Mouse (Mus musculus) liver, embryonic 13.5 days (tissue): ENCODE results near the gene Atg9a. TPM values are rescaled to one million over a fixed set of nuclear protein-coding genes. Genes with fewer than 3 reads are reported as not detected.

Experiments used
- ATAC-seq: fragments of 200-750 bp; cut with Nextera tagmentation; 2 replicates; pipeline ENCODE4 v1.8.0; 2017; ENCODE audit warnings: low read depth, mild to moderate bottlenecking, moderate number of reproducible peaks, moderate library complexity
- DNase-seq: peaks from one replicate; pipeline ENCODE4 v3.0.0; 2022
- H3K27ac ChIP-seq: fragments of 300-500 bp; sonication (generic); 2 replicates; pipeline ENCODE4 v1.5.1; 2015; ENCODE audit warnings: moderate library complexity, mild to moderate bottlenecking, inconsistent platforms
- H3K27me3 ChIP-seq: fragments of 300-500 bp; sonication (generic); 2 replicates; pipeline ENCODE4 v1.6.1; 2015; ENCODE audit warnings: mild to moderate bottlenecking, inconsistent platforms
- H3K36me3 ChIP-seq: fragments of 300-500 bp; sonication (generic); 2 replicates; pipeline ENCODE4 v1.6.1; 2015; ENCODE audit warnings: mild to moderate bottlenecking, inconsistent platforms
- H3K4me1 ChIP-seq: fragments of 300-500 bp; sonication (generic); replicated peaks from 2 replicates; pipeline ENCODE4 v1.6.1; 2015; ENCODE audit warnings: inconsistent platforms
- H3K4me2 ChIP-seq: fragments of 300-500 bp; sonication (generic); 2 replicates; pipeline ENCODE4 v1.6.1; 2015; ENCODE audit warnings: inconsistent platforms, mild to moderate bottlenecking, moderate library complexity
- H3K4me3 ChIP-seq: fragments of 300-500 bp; sonication (generic); replicated peaks from 2 replicates; pipeline ENCODE4 v1.5.1; 2015; ENCODE audit warnings: mild to moderate bottlenecking, inconsistent platforms
- H3K9ac ChIP-seq: fragments of 300-500 bp; sonication (generic); 2 replicates; pipeline ENCODE4 v1.6.1; 2015; ENCODE audit warnings: mild to moderate bottlenecking, inconsistent platforms
- H3K9me3 ChIP-seq: fragments of 300-500 bp; sonication (generic); replicated peaks from 2 replicates; pipeline ENCODE4 v1.6.1; 2016; ENCODE audit warnings: inconsistent platforms
- WGBS: fragments of 180-500 bp; shearing (Covaris S2); methylation state at CpG from one replicate; pipeline ENCODE4 v1.1.7; 2015; ENCODE audit not compliant: insufficient replicate concordance; 5-methylcytosine and 5-hydroxymethylcytosine counted together
- polyA plus RNA-seq: library from polyadenylated mRNA; unstranded; fragments of >200 nt; fragmentation: Nextera tagmentation; extraction: Ambion mirVana; gene quantifications from 2 replicates; pipeline ENCODE4 v1.2.1, GENCODE M21; 2015

Gene Atg9a
- polyA plus RNA-seq, 1 experiment from 2014 or later = 18.2 TPM

DNA sequence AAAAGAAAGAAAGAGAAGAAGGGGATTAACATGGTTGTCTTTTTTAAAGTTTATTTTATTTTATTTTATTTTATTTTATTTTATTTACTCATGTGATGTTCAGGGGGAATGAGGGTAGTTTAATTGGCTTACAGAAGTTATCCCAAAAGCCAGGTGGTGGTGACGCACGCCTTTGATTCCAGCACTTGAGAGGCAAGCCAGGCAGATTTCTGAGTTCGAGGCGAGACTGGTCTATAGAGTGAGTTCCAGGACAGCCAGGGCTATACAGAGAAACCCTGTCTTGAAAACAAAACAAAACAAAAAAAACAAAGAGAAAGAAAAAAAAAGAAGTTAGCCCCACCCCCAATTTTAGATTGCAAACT lies 31.8 kb downstream of the Atg9a start:
- peak overlapping the region; percentile 47 for H3K9ac ChIP-seq
- peak overlapping the region; percentile 47 for H3K4me2 ChIP-seq
- no peak overlapping the region for H3K4me3 ChIP-seq
- peak overlapping the region; percentile 91 for H3K27ac ChIP-seq
- peak; percentile 67 for ATAC-seq
- H3K4me1 ChIP-seq = peaks cover 49% of the 10 kb centered on the region
- WGBS = 19% methylated on average over 4 of the region's 4 CpGs
- no peak for DNase-seq
- no peaks in the 10 kb centered on the region for H3K36me3 ChIP-seq
- no peaks in the 10 kb centered on the region for H3K9me3 ChIP-seq
- no peaks in the 10 kb centered on the region for H3K27me3 ChIP-seq

DNA sequence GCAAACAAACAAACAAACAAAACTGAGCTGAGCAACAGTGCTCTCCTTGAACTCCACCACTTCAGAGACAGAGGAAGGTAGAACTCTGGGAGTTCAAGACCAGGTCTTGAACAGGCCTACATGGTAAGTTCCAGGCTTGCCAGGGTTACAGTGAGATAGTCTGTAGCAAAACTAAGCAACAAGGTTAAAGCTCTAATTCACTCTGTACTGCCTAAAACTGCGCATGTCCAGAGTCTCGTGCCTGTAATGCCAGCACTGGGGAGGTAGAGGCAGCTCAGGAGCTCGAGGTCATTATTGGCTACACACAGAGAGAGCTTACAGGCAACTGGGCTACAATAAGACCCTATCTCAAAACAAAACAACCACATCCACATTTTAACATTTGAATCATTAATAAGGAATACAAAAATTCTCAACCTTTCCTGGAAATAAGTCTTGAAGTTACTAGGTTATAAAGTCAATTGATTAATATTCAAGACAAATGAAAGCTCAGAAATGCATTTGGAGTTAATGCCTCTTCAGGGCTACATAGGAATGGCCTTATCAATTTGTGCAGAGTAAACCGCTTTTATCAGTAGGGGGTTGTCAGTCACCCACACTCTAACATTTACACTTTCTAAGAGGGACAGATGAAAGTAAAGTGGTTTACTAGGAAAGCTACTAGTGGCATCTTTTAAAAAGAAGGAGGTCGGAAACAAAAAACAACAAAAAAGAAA lies 32.3 kb downstream of the Atg9a start:
- DNase-seq (no peak), ATAC-seq (peak; percentile 95)
- peaks cover 54% of the 10 kb centered on the region for H3K4me1 ChIP-seq
- H3K9ac ChIP-seq = peak overlapping the region; percentile 41
- peak overlapping the region; percentile 47; the same call in 1 of the 2 replicates for H3K4me2 ChIP-seq
- H3K27me3 ChIP-seq = no peaks in the 10 kb centered on the region
- H3K27ac ChIP-seq = peak overlapping the region; percentile 91
- H3K36me3 ChIP-seq = no peaks in the 10 kb centered on the region
- 30% methylated on average over 5 of the region's 5 CpGs for WGBS
- H3K4me3 ChIP-seq = no peak overlapping the region
- no peaks in the 10 kb centered on the region for H3K9me3 ChIP-seq

DNA sequence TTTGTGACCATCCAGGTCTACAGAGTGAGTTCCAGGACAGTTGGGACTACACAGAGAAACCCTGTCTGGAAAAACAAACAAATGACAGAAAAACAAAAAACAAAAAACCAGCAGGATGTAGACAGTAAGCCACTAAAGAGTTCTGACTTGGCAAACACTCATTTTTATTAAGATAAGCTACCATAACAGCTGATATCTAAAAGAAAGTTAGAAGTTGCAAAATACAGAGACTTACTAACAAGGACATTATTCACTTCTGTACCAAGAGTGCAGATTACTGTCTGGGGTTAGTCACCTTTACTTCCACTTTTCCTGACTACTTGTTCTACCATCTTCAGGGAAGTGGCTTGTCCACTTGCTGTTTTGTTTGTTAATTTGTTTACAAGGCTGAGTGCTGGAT lies 33.0 kb downstream of the Atg9a start:
- H3K9me3 ChIP-seq = no peaks in the 10 kb centered on the region
- no peak overlapping the region for H3K4me2 ChIP-seq
- H3K36me3 ChIP-seq = no peaks in the 10 kb centered on the region
- no peak for DNase-seq
- ATAC-seq = no peak
- no peak overlapping the region for H3K4me3 ChIP-seq
- H3K27ac ChIP-seq = peak overlapping the region; percentile 91
- peak overlapping the region; percentile 41; the same call in 1 of the 2 replicates for H3K9ac ChIP-seq
- H3K4me1 ChIP-seq = peaks cover 57% of the 10 kb centered on the region
- H3K27me3 ChIP-seq = no peaks in the 10 kb centered on the region

DNA sequence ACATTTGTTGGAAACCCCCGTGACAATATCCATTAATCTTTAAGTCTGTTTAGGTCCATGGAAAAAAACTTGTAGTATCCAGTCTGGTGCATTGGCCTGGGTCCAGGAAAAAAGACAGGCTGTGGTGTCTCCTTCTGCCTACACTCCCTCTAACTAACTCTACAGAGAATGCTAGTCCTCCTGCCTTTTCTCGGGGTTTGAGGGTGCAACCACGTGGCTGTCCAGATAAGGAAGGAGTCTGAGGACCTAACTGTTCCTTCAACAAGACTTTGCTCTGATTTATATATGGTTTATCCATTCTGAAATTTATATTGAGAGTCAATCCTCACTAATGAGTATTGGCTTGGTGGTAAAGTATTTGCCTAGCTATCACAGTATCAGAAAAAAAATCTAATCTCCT lies 36.2 kb downstream of the Atg9a start:
- H3K4me3 ChIP-seq = no peak overlapping the region
- H3K36me3 ChIP-seq = no peaks in the 10 kb centered on the region
- ATAC-seq (no peak), DNase-seq (no peak)
- no peak overlapping the region for H3K9ac ChIP-seq
- no peaks in the 10 kb centered on the region for H3K9me3 ChIP-seq
- no peak overlapping the region for H3K27ac ChIP-seq
- H3K27me3 ChIP-seq = no peaks in the 10 kb centered on the region
- 34% methylated on average over 3 of the region's 3 CpGs for WGBS
- H3K4me2 ChIP-seq = no peak overlapping the region
- peaks cover 52% of the 10 kb centered on the region for H3K4me1 ChIP-seq

DNA sequence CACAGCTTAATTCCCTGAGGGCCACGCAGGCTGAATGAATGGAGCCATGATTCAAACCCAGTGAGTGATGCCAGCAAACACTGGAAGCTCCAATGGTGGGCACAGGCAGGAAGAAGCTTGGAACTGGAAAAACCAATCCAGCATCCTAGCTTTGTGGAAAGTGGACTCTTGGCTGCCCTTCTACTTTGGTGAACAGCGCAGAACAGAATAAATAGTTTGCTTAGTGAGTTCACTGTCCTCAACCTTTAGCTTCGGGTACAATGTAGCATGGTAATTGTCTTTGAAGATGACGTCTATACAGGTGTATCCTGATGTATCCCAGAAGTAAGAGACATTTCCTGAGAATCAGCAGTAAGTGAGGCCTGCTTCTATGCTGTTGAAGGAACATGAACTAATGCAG lies 43.3 kb downstream of the Atg9a start:
- WGBS = 85% methylated on average over 4 of the region's 4 CpGs
- no peaks in the 10 kb centered on the region for H3K27me3 ChIP-seq
- peaks cover 42% of the 10 kb centered on the region for H3K4me1 ChIP-seq
- H3K36me3 ChIP-seq = peaks cover 63% of the 10 kb centered on the region
- H3K9ac ChIP-seq = no peak overlapping the region
- H3K27ac ChIP-seq = no peak overlapping the region
- no peak overlapping the region for H3K4me2 ChIP-seq
- ATAC-seq (no peak), DNase-seq (no peak)
- no peaks in the 10 kb centered on the region for H3K9me3 ChIP-seq
- no peak overlapping the region for H3K4me3 ChIP-seq

DNA sequence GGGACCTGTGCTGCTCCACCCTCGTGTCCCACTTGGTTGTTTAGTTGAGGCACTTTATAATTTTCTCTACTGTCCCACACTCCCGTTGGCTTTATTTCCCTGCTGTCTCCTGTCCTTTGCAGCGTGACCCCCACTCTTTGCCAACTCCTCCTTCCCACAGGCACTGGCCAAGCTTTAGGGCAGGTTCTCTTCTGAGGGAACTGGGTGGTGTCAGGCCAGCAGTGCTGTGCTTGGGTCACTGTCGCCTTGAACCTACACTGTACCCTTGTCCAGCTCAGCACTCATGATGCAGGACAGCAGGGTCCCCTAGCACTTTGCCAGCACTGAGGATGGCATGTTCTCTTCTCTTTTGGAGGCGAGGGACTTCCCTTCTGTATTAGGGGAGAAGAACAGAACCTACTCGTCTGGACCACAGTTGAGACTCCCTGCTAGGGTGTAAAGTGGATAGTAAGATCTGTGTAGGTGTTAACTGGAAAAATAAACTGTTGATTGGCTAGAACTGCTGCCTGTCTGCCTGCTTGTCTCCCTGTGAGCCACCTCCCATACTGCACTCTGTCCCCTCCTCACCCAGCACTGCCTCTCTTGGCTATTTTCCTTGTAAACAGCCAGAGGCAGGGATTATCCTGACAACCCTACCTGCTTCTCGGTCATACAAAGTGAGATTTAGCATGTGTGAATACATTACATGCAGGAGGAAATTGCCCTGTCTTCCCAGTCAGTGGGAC lies 44.4 kb downstream of the Atg9a start:
- no peak overlapping the region for H3K4me3 ChIP-seq
- WGBS = 80% methylated on average over 7 of the region's 7 CpGs
- H3K9ac ChIP-seq = 0 out of 2 replicates have a peak overlapping the region, but pooled peaks have one; percentile 11
- no peak overlapping the region for H3K4me2 ChIP-seq
- H3K9me3 ChIP-seq = no peaks in the 10 kb centered on the region
- H3K27me3 ChIP-seq = no peaks in the 10 kb centered on the region
- no peak for ATAC-seq
- peaks cover 63% of the 10 kb centered on the region for H3K36me3 ChIP-seq
- no peak for DNase-seq
- peaks cover 48% of the 10 kb centered on the region for H3K4me1 ChIP-seq
- H3K27ac ChIP-seq = peak overlapping the region; percentile 1

DNA sequence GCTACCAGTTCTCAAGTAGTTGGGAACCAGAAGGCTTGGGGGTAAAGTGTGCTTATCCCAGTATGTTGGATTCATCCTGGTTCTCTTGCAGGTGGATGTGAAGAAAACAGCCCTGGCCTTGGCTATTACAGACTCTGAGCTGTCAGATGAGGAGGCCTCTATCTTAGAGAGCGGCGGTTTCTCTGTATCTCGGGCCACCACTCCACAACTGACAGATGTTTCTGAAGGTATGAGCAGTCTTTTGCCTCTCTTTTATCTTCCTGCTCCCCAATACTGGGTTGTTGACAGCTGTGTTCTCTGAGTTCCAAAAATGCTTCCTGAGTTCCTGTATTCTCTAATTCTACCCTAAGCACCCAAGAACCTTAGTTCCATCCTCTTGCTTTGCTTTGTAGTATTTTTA lies 46.4 kb downstream of the Atg9a start:
- H3K4me3 ChIP-seq = peak overlapping the region; percentile 95
- DNase-seq (no peak), ATAC-seq (peak; percentile 13; the same call in 1 of the 2 replicates)
- H3K27ac ChIP-seq = peak overlapping the region; percentile 100
- WGBS = 32% methylated on average over 3 of the region's 3 CpGs
- peak overlapping the region; percentile 99 for H3K9ac ChIP-seq
- H3K36me3 ChIP-seq = peaks cover 63% of the 10 kb centered on the region
- peak overlapping the region; percentile 93 for H3K4me2 ChIP-seq
- H3K27me3 ChIP-seq = no peaks in the 10 kb centered on the region
- no peaks in the 10 kb centered on the region for H3K9me3 ChIP-seq
- H3K4me1 ChIP-seq = peaks cover 54% of the 10 kb centered on the region

DNA sequence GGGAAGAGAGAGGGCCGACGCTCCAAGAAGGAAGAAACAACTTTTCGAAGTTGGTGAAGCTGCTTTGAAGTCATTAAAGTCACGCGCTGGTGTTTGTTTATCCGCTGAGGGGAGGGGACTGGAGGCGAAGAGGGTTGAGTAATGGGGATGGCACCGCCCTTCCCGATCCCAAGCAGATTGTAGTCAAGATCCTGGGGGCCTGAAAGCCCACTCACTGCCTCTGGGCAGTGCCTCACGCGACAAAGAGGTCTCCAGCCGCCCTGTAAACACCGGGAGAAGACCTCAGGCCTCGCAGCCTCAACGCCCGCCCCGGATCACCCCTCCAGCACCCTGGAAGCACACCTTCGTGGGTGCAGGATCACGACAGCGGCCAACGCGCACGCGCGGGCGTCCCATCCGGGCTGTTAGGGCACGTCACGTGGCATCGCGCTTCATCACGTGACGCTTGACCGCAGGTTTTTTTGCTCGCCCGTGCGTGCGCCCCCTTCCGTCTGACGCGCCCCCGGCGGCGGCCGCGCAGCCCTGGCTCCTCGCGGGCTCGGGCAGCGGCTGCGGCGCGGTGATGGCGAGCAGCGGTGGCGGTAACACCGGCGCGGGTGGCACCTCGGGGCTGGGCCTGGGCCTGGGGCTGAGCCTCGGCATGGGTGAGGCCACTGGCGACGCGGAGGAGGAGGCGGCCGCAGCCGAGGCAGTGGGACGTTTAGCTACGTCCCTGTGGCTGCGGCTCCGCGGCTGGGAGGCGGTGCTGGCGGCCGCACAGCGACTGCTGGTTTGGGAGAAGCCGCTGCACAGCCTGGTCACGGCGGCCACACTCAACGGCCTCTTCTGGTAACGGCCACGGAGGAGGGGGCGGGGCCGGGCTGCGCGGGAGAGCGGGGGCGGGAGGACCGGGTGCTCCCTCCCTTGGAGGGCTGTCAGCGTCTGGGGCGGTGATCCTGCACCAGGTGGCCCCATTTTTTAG lies 49.4 kb downstream of the Atg9a start, which contains the start of the genes Cnppd1 and Retreg2:
Gene Cnppd1 (minus strand): TSS at position 411 of the 961 bp plus-strand sequence.
Gene Retreg2 (plus strand): TSS at position 478 of the 961 bp plus-strand sequence.
- Histone ChIP-seq H3K36me3 (peaks cover 62% of the 10 kb centered on the region), H3K9ac (peak within 1 kb of the TSS; percentile 99), H3K27ac (peak within 1 kb of the TSS; percentile 100), H3K9me3 (no peaks in the 10 kb centered on the region), H3K4me2 (peak within 1 kb of the TSS; percentile 93), H3K4me3 (peak within 1 kb of the TSS; percentile 95), H3K4me1 (peaks cover 80% of the 10 kb centered on the region), H3K27me3 (no peaks in the 10 kb centered on the region)
- ATAC-seq (peak; percentile 73), DNase-seq (peak; percentile 96)
- under 1% methylated on average over 91 of the region's 91 CpGs for WGBS

DNA sequence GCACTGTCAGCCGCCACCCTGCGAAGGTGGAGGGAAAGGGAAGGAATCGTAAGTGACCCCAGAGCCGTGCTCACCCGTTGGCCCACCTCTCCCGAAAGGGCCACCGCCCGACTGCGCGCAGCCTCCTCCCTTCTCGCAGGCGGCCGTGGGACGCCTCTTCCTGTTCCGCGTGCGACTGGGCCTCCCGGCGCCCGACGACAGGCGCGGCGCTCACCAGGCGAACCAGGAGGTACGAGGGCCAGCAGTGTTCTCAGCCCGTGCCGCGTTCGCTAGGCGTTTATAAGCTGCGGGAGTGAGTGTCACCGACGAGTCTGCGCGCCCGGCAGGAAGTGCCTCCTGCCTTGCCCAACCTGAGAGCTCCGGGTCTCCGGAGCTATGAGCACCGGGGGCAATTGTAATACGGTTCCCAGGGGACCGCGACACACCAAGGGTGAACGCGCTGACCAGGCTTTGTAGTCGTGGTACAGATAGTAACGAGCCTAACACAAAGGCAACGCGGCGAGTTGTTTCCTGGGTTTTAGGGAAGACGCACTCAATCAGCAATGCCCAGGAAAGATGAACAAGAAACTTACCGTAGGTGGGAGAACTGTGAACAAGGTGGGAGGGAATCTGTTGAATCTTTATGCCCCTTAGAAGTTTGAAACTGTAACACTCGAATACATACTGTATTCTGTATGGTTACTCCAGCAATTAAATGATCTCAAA lies 50.4 kb downstream of the Atg9a start:
- Histone ChIP-seq H3K27ac (peak overlapping the region; percentile 100), H3K9me3 (no peaks in the 10 kb centered on the region), H3K27me3 (no peaks in the 10 kb centered on the region), H3K4me3 (peak overlapping the region; percentile 95), H3K9ac (peak overlapping the region; percentile 99), H3K36me3 (peaks cover 61% of the 10 kb centered on the region), H3K4me1 (peaks cover 80% of the 10 kb centered on the region), H3K4me2 (peak overlapping the region; percentile 93)
- ATAC-seq (peak; percentile 59), DNase-seq (peak; percentile 74)
- WGBS = under 1% methylated on average over 53 of the region's 53 CpGs

DNA sequence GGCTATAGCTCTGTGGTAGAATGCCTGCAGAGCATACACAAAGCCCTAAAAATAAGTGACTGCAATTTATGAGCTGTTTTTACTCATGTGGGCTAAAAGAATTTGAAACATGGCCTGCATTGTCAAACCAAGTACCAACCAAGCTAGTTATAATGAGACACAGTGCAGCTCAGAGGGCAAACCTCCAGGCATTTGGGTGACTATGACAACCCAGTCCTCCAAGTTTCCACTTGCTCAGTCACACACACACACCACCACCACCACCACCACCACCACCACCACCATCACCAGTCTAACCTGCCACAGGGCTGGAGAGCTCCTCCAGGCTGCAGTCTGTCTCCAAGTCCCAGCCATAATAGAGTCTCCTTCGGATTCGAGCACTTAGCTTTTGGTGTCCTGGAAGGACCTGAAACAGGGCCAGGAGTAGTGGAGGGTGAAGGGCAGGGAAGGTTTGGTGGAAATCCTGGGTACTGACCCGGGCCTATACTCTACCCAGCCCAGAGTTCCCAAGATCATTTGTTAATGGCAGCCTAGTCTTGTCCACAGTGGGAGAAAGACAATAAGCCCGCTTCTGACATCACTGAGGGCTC lies 51.3 kb downstream of the Atg9a start:
- Histone ChIP-seq H3K9ac (peak overlapping the region; percentile 99), H3K4me3 (peak overlapping the region; percentile 95), H3K27ac (peak overlapping the region; percentile 100), H3K4me2 (peak overlapping the region; percentile 93), H3K4me1 (peaks cover 80% of the 10 kb centered on the region), H3K36me3 (peaks cover 61% of the 10 kb centered on the region), H3K27me3 (no peaks in the 10 kb centered on the region), H3K9me3 (no peaks in the 10 kb centered on the region)
- DNase-seq = no peak
- ATAC-seq = no peak
- WGBS = 36% methylated on average over 4 of the region's 4 CpGs
